Mouse (Mus musculus) bone marrow, adult 2 months (tissue): ENCODE results near the gene Zyx. TPM values are rescaled to one million over a fixed set of nuclear protein-coding genes. Genes with fewer than 3 reads are reported as not detected.

Experiments
- H3K27ac ChIP-seq: fragments of 200-500 bp; 2 replicates; pipeline ENCODE4 v1.5.1; 2012; ENCODE audit warnings: low read depth, mild to moderate bottlenecking, control low read depth, inconsistent platforms, low read length; ENCODE audit not compliant: control insufficient read depth, poor library complexity, insufficient read depth
- H3K4me1 ChIP-seq: fragments of 200-500 bp; 2 replicates; pipeline ENCODE4 v1.6.1; 2011; ENCODE audit warnings: low read length; ENCODE audit not compliant: control insufficient read depth, insufficient read depth
- H3K4me3 ChIP-seq: fragments of 200-500 bp; replicated peaks from 2 replicates; pipeline ENCODE3; 2011; ENCODE audit warnings: mild to moderate bottlenecking, low read depth, low read length, control low read depth; ENCODE audit not compliant: control insufficient read depth
- CTCF ChIP-seq: fragments of 200-500 bp; IDR thresholded peaks from 2 replicates; pipeline ENCODE4 v1.5.1; 2011; ENCODE audit warnings: low read length, control low read depth; ENCODE audit not compliant: control insufficient read depth, insufficient read depth
- POLR2A ChIP-seq: fragments of 200-500 bp; IDR thresholded peaks from 2 replicates; pipeline ENCODE4 v1.6.1; 2011; ENCODE audit warnings: low read depth, mild to moderate bottlenecking, control low read depth, low read length, borderline replicate concordance; ENCODE audit not compliant: control insufficient read depth
- WGBS: fragments of 180-500 bp; shearing (Covaris S2); methylation state at CpG from one replicate; pipeline ENCODE4 v1.1.7; 2018; 5-methylcytosine and 5-hydroxymethylcytosine counted together
- polyA plus RNA-seq: library from polyadenylated mRNA; stranded (reverse); fragments of >200 nt; gene quantifications from 2 replicates; pipeline ENCODE4 v1.2.4, GENCODE M21; 2011; ENCODE audit warnings: low replicate concordance; ENCODE audit not compliant: missing spikeins, insufficient read depth, insufficient read length

The Zyx gene
- polyA plus RNA-seq, 1 experiment: 169 TPM

DNA sequence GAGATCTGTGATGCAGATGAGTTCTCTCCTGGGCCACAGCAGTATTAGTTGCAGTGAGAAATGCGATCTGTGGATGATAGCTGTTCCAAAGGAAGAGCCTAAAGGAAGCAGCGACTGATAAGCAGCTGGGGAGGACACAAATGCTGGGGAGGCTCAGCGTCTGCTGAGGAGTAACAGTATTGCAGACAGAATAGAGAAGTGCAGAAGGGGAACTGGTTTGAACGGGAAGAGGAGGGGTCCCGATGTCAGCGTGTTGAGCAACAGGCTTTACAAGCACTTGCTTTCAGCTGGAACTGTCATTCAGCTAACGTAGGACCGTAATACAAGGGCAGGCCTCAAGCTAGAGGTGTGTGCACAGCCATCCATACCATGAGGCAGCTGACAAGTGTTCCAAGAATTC is 3.8 kb downstream of the Zyx start:
- Histone ChIP-seq H3K4me1 (peaks cover 1% of the 10 kb centered on the region; the same call in 1 of the 2 replicates), H3K4me3 (peak overlapping the region; percentile 42), H3K27ac (peak overlapping the region; percentile 57)
- 6% methylated on average over 8 of the region's 8 CpGs for WGBS
- TF ChIP-seq CTCF: no peak
- no peak; the same call in 1 of the 2 replicates for TF ChIP-seq POLR2A

DNA sequence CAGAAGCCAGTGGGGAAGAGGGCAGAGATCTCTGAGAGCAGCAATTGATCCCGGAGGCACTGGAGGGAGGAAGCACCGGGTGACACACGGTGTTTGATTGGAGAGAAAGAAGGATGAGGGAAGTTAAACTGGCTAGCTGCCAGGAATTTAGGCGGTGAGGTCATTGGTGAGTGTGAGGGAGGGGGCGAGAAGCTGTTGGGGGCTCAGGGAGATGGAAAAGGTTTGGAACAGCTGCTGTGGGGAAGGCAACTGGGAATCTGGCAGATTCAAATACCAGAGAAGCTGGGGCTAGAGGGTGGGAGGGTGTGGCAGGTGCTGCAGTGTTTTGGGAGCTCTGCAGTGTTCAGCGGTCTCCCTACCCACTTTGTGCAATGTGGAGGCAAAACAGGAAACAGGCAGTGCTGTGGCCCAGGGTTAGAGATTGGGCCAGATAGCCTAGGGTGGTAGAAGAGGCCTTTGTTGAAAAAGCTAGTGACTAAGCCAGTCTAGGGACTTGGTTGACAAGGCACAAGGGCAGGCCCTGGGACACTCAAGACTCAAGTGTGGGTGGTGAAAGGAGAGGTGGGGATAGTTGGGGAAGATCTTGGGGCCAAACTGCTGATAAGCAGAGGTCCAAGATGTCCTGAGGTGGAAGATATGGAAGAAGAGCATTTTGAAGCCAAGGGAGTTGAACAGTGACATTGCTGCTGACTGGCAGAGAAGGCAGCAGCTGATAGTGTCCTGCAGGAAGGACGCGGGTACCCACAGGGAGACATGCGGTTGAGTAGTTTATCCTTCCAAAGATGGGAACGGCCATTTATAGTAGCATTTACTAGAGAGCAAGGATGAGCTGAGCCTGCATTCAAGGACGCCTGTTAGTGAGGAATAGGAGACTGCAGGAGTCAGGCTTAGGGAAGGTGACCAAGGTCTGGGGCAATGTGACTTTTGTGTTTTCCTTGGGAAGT is 4.9 kb downstream of the Zyx start:
- peak overlapping the region; percentile 27 for H3K27ac ChIP-seq
- peak overlapping the region; percentile 55 for H3K4me3 ChIP-seq
- 11% methylated on average over 11 of the region's 11 CpGs for WGBS
- TF ChIP-seq CTCF (no peak), POLR2A (no peak)
- peaks cover 1% of the 10 kb centered on the region; the same call in 1 of the 2 replicates for H3K4me1 ChIP-seq

DNA sequence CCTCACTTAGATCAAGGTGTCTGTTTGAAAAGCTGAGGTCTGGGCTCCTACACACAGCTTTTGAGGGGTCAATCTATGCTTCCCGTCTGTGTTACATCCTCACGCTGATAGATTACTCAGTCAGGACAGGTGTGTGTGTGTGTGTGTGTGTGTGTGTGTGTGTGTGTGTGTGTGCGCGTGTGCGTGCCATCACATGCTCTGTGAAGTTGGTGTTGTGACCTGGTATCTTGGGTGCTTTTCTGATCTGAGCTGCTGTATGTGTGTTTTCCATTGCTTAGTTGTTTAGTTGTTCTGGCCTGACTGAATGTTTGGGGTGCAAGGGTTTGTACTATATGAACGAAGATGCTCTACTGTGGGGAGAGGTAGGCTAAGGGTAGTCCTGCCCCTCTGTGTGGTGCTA is 5.9 kb downstream of the Zyx start:
- no peak for TF ChIP-seq POLR2A
- no peak for TF ChIP-seq CTCF
- Histone ChIP-seq H3K4me1 (peaks cover 1% of the 10 kb centered on the region; the same call in 1 of the 2 replicates), H3K27ac (no peak overlapping the region), H3K4me3 (no peak overlapping the region)
- 75% methylated on average over 6 of the region's 6 CpGs for WGBS

DNA sequence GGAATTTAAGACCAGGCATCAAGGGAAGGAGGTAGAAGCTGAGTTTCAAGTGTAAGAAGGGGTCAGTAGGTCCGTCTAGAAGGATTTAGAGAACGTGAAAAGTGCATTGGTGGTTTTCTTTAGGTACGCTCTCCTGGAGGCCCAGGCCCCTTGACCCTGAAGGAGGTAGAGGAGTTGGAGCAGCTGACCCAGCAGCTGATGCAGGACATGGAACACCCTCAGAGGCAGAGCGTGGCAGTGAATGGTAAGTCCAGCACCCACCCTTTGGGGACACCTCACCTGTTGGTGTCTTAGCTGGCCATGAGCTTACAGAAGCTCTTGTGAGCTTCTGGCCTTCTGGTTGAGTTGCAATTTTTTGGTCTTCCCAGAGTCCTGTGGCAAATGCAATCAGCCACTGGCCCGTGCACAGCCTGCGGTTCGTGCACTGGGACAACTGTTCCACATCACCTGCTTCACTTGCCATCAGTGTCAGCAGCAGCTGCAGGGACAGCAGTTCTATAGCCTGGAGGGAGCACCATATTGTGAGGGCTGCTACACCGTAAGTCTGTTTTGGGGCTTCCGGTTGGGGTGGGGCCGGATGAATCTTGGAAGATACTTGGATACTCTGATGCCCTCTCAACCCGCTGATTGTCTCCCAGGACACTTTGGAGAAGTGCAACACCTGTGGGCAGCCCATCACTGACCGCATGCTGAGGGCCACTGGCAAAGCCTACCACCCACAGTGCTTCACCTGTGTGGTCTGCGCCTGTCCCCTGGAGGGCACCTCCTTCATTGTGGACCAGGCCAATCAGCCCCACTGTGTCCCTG is 6.6 kb downstream of the Zyx start:
- Histone ChIP-seq H3K27ac (no peak overlapping the region), H3K4me1 (peaks cover 1% of the 10 kb centered on the region; the same call in 1 of the 2 replicates), H3K4me3 (no peak overlapping the region)
- TF ChIP-seq CTCF (no peak), POLR2A (no peak)
- WGBS: 87% methylated on average over 13 of the region's 13 CpGs

DNA sequence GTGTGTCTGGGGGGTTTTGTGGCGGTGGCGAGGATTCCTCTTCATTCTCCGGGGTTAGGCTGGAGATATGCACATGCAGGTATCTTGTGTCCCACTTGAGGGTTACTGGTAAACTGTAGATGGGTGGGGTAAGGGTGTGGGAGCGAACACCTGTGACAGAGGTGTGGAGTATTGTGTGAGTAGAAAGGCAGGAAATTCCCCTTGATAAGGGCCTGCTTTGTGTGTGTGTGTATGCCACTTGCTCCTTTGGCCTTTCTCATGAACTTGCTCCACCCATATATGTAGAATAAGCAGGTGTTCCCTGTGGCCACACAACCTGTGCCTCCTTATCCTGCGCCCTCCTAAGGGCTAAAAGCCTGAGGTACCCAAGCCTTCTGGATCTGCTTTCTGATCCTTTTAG is 7.5 kb downstream of the Zyx start:
- H3K27ac ChIP-seq: no peak overlapping the region
- TF ChIP-seq POLR2A (no peak), CTCF (no peak)
- WGBS: 83% methylated on average over 5 of the region's 5 CpGs

DNA sequence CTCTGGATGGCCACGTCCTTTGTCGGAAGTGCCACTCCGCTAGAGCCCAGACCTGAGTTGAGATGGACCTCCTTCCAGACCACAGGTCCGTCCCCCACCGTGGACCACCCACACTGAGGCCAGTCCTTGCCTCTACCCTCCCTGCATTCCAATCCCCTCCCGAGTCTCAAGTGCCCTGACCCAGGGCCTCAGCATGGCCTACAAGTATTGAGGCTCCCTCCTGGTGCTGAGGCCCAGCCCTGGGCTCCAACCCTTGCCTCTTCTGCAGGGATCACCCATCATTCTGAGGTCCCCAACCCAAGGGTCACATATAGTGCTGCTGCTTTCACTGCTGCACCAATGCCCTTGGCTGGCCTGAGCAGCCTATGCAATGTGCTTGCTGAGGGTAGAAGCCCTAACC is 8.5 kb downstream of the Zyx start:
- H3K27ac ChIP-seq: no peak overlapping the region
- 85% methylated on average over 6 of the region's 6 CpGs for WGBS
- peaks cover 1% of the 10 kb centered on the region; the same call in 1 of the 2 replicates for H3K4me1 ChIP-seq
- no peak for TF ChIP-seq CTCF
- no peak overlapping the region for H3K4me3 ChIP-seq

More for the DNA sequence above, 7.5 kb downstream of the Zyx start:
- no peak overlapping the region for H3K4me3 ChIP-seq
- H3K4me1 ChIP-seq: peaks cover 1% of the 10 kb centered on the region; the same call in 1 of the 2 replicates

DNA sequence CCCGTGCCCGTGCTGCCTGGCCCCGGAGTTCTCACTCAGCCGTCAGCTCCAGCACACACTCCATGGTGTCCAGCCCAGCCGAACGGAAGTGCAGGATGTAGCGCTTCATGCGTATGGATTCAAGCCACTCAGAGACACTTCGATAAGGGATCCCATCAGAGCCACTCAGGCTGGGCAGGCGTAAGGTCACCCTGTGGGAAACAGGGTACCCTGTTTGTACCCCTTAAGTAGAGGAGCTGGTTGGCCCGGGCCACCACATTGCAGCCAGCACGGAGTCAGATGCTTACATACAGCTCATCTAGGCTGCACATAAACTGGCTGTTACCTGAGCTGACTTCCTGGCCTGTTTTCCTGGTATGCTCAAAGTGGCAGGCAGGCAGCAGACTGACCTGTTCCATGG is 9.5 kb downstream of the Zyx start:
- TF ChIP-seq CTCF: no peak
- TF ChIP-seq POLR2A: no peak
- peaks cover 1% of the 10 kb centered on the region; the same call in 1 of the 2 replicates for H3K4me1 ChIP-seq
- H3K4me3 ChIP-seq: no peak overlapping the region
- no peak overlapping the region for H3K27ac ChIP-seq
- WGBS: 93% methylated on average over 12 of the region's 12 CpGs

DNA sequence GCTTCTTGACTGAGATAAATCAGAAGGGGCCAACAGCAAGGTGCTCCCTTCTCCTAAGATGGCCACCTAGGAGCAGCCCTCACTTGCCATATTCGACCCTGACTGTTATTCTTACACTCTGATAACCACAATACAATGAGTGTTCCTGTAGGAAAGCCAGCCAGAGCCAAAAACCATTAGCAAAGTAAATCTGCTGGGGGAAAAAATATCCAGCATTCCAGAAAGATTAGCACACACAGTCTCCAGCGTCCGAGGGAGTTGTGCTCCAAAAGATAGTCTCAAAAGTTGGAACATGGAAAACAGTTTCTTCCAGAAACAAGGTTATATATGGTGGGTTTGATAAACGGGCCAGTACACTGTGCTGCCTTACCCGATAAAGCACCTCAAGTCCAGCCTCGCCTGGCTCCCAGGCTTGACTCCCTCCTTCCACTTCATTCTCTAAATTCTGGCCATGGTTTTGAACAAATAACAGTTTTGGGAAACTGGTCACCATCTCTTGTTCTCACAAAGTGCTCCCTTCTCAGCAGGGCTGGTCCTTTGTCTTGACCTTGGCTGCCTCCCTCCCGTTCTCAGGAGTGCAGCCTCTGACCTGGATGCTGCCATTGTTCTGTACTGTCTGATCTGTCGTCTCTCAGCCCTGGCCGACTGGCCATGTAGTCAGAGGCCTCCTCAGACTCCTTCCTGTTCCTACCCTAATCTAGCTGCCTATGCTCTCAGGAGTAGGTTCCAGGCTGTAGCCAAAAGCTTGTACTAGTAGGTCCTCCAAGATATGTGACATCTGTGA is 10.1 kb downstream of the Zyx start:
- Histone ChIP-seq H3K27ac (no peak overlapping the region), H3K4me3 (no peak overlapping the region), H3K4me1 (no peaks in the 10 kb centered on the region; the same call in 1 of the 2 replicates)
- 77% methylated on average over 9 of the region's 9 CpGs for WGBS
- TF ChIP-seq CTCF (no peak), POLR2A (no peak)
